Mouse (Mus musculus) 416B (cell line): ENCODE measurements around the gene Papss2.

Experiments used
- DNase-seq: peaks from one replicate; pipeline ENCODE4 v3.0.0; 2011; ENCODE audit warnings: low read depth

The Papss2 gene

GRCm38 (mm10) chr19:32711761-32712541 lies 116.4 kb downstream of the Papss2 start:
- DNase-seq: peak; percentile 82

- peak; percentile 87 for DNase-seq
Observed at GRCm38 (mm10) chr19:32712588-32713042, 117.0 kb downstream of the Papss2 start.

- DNase-seq: no peak
Observed at GRCm38 (mm10) chr19:32713471-32713870, 117.9 kb downstream of the Papss2 start.

- peak; percentile 82 for DNase-seq
Observed at GRCm38 (mm10) chr19:32715201-32715600, 119.6 kb downstream of the Papss2 start.

GRCm38 (mm10) chr19:32715681-32716080 lies 120.1 kb downstream of the Papss2 start:
- no peak for DNase-seq
